10 mouse cellular contexts compared by ENCODE assay signal in genomic region chr15:5517244-5517966, GRCm38 (mm10).
DNase-seq lines count a peak whose midpoint lies in the region; ATAC-seq lines count a peak whose summit lies in the region.
"Had no signal": no experiment of that assay in that cellular context is flagged by ENCODE, and none has a peak within 500 bp of the region (broad histone marks: within the 10 kb centered on the region; RNA-seq: fewer than 3 reads in every experiment).

No protein-coding gene starts in this region.

- H3K4me3 ChIP-seq in forebrain, embryonic 10.5 days: no peak overlapping the region
- H3K4me3 ChIP-seq: hindbrain, embryonic 10.5 days had no signal

- 87% methylated on average over 10 of the region's 10 CpGs for WGBS in forebrain, embryonic 10.5 days

- H3K9me3 ChIP-seq in forebrain, embryonic 10.5 days: no peaks in the 10 kb centered on the region
- H3K9me3 ChIP-seq: hindbrain, embryonic 10.5 days had no signal

- peak; percentile 43 for DNase-seq in thymus, postnatal 0 days (ENCODE audit: low spot score)
- no peak for DNase-seq in thymus, adult 18-20 months
- peak; percentile 66 for DNase-seq in naive thymus-derived CD4-positive, alpha-beta T cell, adult 2 months (ENCODE audit: low read depth)
- DNase-seq in adrenal gland, postnatal 25 days: no peak
- DNase-seq in testis, postnatal 14 days (ENCODE audit: low spot score): no peak
- no peak for DNase-seq in layer of hippocampus, adult 9-10 months (ENCODE audit: low spot score)
- DNase-seq in forebrain, embryonic 10.5 days (ENCODE audit: extremely low spot score, low spot score): no peak
- DNase-seq: kidney, postnatal 10 days had no signal

- H3K27me3 ChIP-seq in forebrain, embryonic 10.5 days (ENCODE audit: poor library complexity, severe bottlenecking): no peaks in the 10 kb centered on the region

- no peaks in the 10 kb centered on the region for H3K36me3 ChIP-seq in forebrain, embryonic 10.5 days (replicated peaks)
- H3K36me3 ChIP-seq: hindbrain, embryonic 10.5 days had no signal

- H3K27ac ChIP-seq in forebrain, embryonic 10.5 days: no peak overlapping the region
- H3K27ac ChIP-seq: hindbrain, embryonic 10.5 days had no signal

- peaks cover 4% of the 10 kb centered on the region; the same call in 1 of the 2 replicates for H3K4me1 ChIP-seq in forebrain, embryonic 10.5 days

- ATAC-seq in inflammation-experienced regulatory T-cells, adult 6 months: peak; percentile 54

Comparison
In these comparisons a context has a peak if more than half of its experiments do, and no peak if none do; other contexts are left out.
1. DNase-seq: peak in thymus, postnatal 0 days (single experiment) and naive thymus-derived CD4-positive, alpha-beta T cell, adult 2 months (single experiment); none in thymus, adult 18-20 months (0 of 2), adrenal gland, postnatal 25 days (single experiment), testis, postnatal 14 days (single experiment), layer of hippocampus, adult 9-10 months (single experiment) and forebrain, embryonic 10.5 days (single experiment).